Mouse (Mus musculus): Measurements from ENCODE around the gene Mmgt1. TPM values are rescaled to one million over a fixed set of nuclear protein-coding genes. Genes with fewer than 3 reads are reported as not detected.

Mmgt1 gene
- 12.1 and 15.8 TPM in 2 replicates for polyA plus RNA-seq (2012; rRNA removed; ENCODE audit: low replicate concordance)

GRCm38 (mm10) chrX:56597887-56598640, at the start of gene Mmgt1:
Mmgt1 (minus strand) TSS chrX:56598069.

GRCm38 (mm10) chrX:56609623-56610317, 11.9 kb upstream of the Mmgt1 start, which contains the start of gene Slc9a6:
Slc9a6 (plus strand) TSS chrX:56609757.

GRCm38 (mm10) chrX:56549506-56549905, 48.4 kb downstream of the Mmgt1 start, which contains the start of gene Gm648:
Gm648 (minus strand) TSS chrX:56549606.

Other genes with a start within 250 kb of the Mmgt1 start
- 0.54 and 1.1 TPM in 2 replicates for gene Smim10l2a, start 223.5 kb downstream of the Mmgt1 start, polyA plus RNA-seq (2012; rRNA removed; ENCODE audit: low replicate concordance)
- gene Gm2174, start 150.1 kb downstream of the Mmgt1 start, polyA plus RNA-seq (2012; rRNA removed; ENCODE audit: low replicate concordance): 0.59 TPM in 1 of 2 replicates, not detected in the other
- 15.2 and 39.5 TPM in 2 replicates for gene Ints6l, start 143.2 kb downstream of the Mmgt1 start, polyA plus RNA-seq (2012; rRNA removed; ENCODE audit: low replicate concordance)
- gene Gm10477, start 73.3 kb downstream of the Mmgt1 start, polyA plus RNA-seq (2012; rRNA removed; ENCODE audit: low replicate concordance): not detected in 2 replicates
- gene Gm648, start 48.5 kb downstream of the Mmgt1 start, polyA plus RNA-seq (2012; rRNA removed; ENCODE audit: low replicate concordance): not detected in 2 replicates
- 32.4 and 34.4 TPM in 2 replicates for gene Slc9a6, start 11.7 kb upstream of the Mmgt1 start, polyA plus RNA-seq (2012; rRNA removed; ENCODE audit: low replicate concordance)
- 326 and 519 TPM in 2 replicates for gene Fhl1, start 133.7 kb upstream of the Mmgt1 start, polyA plus RNA-seq (2012; rRNA removed; ENCODE audit: low replicate concordance)
- 0.69 and 0.76 TPM in 2 replicates for gene Map7d3, start 224.3 kb upstream of the Mmgt1 start, polyA plus RNA-seq (2012; rRNA removed; ENCODE audit: low replicate concordance)